Mouse (Mus musculus) limb, embryonic 14.5 days (tissue): ENCODE results near the gene Glmn. TPM values are rescaled to one million over a fixed set of nuclear protein-coding genes. Genes with fewer than 3 reads are reported as not detected.

Experiments used
- ATAC-seq: fragments of 200-750 bp; cut with Nextera tagmentation; 2 replicates; pipeline ENCODE4 v1.8.0; 2017; ENCODE audit warnings: low read depth, moderate number of reproducible peaks, moderate TSS enrichment; ENCODE audit not compliant: low FRiP score
- DNase-seq: peaks from one replicate; pipeline ENCODE4 v3.0.0-alpha.2; 2015; ENCODE audit warnings: low spot score
- H3K27ac ChIP-seq: fragments of 300-500 bp; sonication (generic); replicated peaks from 2 replicates; pipeline ENCODE4 v1.5.1; 2014; ENCODE audit warnings: low read depth, mild to moderate bottlenecking, low read length, moderate library complexity, mixed read lengths
- H3K27me3 ChIP-seq: fragments of 300-500 bp; sonication (generic); 2 replicates; pipeline ENCODE4 v1.6.1; 2014; ENCODE audit warnings: low read length, mixed read lengths; ENCODE audit not compliant: control insufficient read depth, insufficient read depth
- H3K36me3 ChIP-seq: fragments of 300-500 bp; sonication (generic); 2 replicates; pipeline ENCODE4 v1.6.1; 2014; ENCODE audit warnings: mild to moderate bottlenecking, low read length, moderate library complexity, mixed read lengths; ENCODE audit not compliant: control insufficient read depth, insufficient read depth
- H3K4me1 ChIP-seq: fragments of 300-500 bp; sonication (generic); 2 replicates; pipeline ENCODE4 v1.6.1; 2014; ENCODE audit warnings: antibody characterized with exemption, low read length, mixed read lengths; ENCODE audit not compliant: control insufficient read depth, insufficient read depth
- H3K4me2 ChIP-seq: fragments of 300-500 bp; sonication (generic); replicated peaks from 2 replicates; pipeline ENCODE4 v1.6.1; 2014; ENCODE audit warnings: low read depth, mild to moderate bottlenecking, low read length, moderate library complexity; ENCODE audit not compliant: severe bottlenecking
- H3K4me3 ChIP-seq: fragments of 300-500 bp; sonication (generic); replicated peaks from 2 replicates; pipeline ENCODE4 v1.5.1; 2014; ENCODE audit warnings: low read length
- H3K9ac ChIP-seq: fragments of 300-500 bp; sonication (generic); 2 replicates; pipeline ENCODE4 v1.6.1; 2014; ENCODE audit warnings: mild to moderate bottlenecking, low read depth, low read length, moderate library complexity; ENCODE audit not compliant: severe bottlenecking
- H3K9me3 ChIP-seq: fragments of 300-500 bp; sonication (generic); 2 replicates; pipeline ENCODE4 v1.6.1; 2016; ENCODE audit warnings: low read length; ENCODE audit not compliant: control insufficient read depth
- POLR2A ChIP-seq: fragments of 200-500 bp; IDR thresholded peaks from 2 replicates; pipeline ENCODE4 v1.8.0; 2012; ENCODE audit warnings: inconsistent platforms, mild to moderate bottlenecking, moderate library complexity, borderline replicate concordance; ENCODE audit not compliant: insufficient read depth, insufficient read length; ENCODE audit errors: extremely low read depth
- WGBS: fragments of 180-500 bp; shearing (Covaris S2); extraction: QIAGEN DNeasy Blood & Tissue Kit; methylation state at CpG from one replicate; pipeline ENCODE4 v1.1.7; 2014; 5-methylcytosine and 5-hydroxymethylcytosine counted together
- polyA plus RNA-seq, 2 experiments: library from polyadenylated mRNA; depleted of rRNA in 1 of 2; stranded (reverse) in 1 of 2; unstranded in 1 of 2; fragments of >200 nt; fragmentation: Nextera tagmentation in 1 of 2; extraction: Ambion mirVana in 1 of 2; gene quantifications; 2 replicates each; pipeline versions ENCODE4 v1.2.1 to v1.2.3; 2012 to 2014

Glmn gene
- polyA plus RNA-seq, 2 experiments, result 19.1 to 30.7 TPM

- no peak for DNase-seq
- TF ChIP-seq POLR2A, result no peak
- Histone ChIP-seq H3K4me2 (no peak overlapping the region), H3K9me3 (no peaks in the 10 kb centered on the region), H3K4me1 (no peaks in the 10 kb centered on the region), H3K27me3 (no peaks in the 10 kb centered on the region), H3K4me3 (no peak overlapping the region), H3K9ac (no peak overlapping the region), H3K27ac (no peak overlapping the region), H3K36me3 (peaks cover 51% of the 10 kb centered on the region)
- ATAC-seq, result no peak
- 95% methylated on average over 3 of the region's 3 CpGs for WGBS
Observed at GRCm38 (mm10) chr5:107621327-107621726, 23.6 kb upstream of the Glmn start.

- no peak for TF ChIP-seq POLR2A
- no peak for ATAC-seq
- DNase-seq, result no peak
- H3K9me3 ChIP-seq, result no peaks in the 10 kb centered on the region
- no peaks in the 10 kb centered on the region for H3K27me3 ChIP-seq
- H3K9ac ChIP-seq, result no peak overlapping the region
- no peak overlapping the region for H3K4me3 ChIP-seq
- H3K27ac ChIP-seq, result no peak overlapping the region
- peaks cover 52% of the 10 kb centered on the region for H3K36me3 ChIP-seq
- 89% methylated on average over 6 of the region's 6 CpGs for WGBS
- H3K4me2 ChIP-seq, result no peak overlapping the region
- H3K4me1 ChIP-seq, result no peaks in the 10 kb centered on the region
Observed at GRCm38 (mm10) chr5:107617986-107618385, 20.3 kb upstream of the Glmn start.

- TF ChIP-seq POLR2A, result no peak
- peak; percentile 75; the same call in 1 of the 2 replicates for ATAC-seq
- Histone ChIP-seq H3K9ac (no peak overlapping the region), H3K9me3 (no peaks in the 10 kb centered on the region), H3K4me3 (no peak overlapping the region), H3K4me2 (no peak overlapping the region), H3K4me1 (no peaks in the 10 kb centered on the region), H3K27ac (no peak overlapping the region), H3K36me3 (peaks cover 35% of the 10 kb centered on the region), H3K27me3 (no peaks in the 10 kb centered on the region)
- peak; percentile 80 for DNase-seq
- 5% methylated on average over 2 of the region's 2 CpGs for WGBS
Observed at GRCm38 (mm10) chr5:107611224-107611623, 13.5 kb upstream of the Glmn start.

- WGBS, result 24% methylated on average over 4 of the region's 4 CpGs
- H3K36me3 ChIP-seq, result peaks cover 17% of the 10 kb centered on the region
- no peaks in the 10 kb centered on the region for H3K9me3 ChIP-seq
- H3K27ac ChIP-seq, result no peak overlapping the region
- peak overlapping the region; percentile 70 for H3K4me3 ChIP-seq
- ATAC-seq (no peak), DNase-seq (no peak)
- H3K9ac ChIP-seq, result no peak overlapping the region
- TF ChIP-seq POLR2A, result no peak
- H3K4me1 ChIP-seq, result peaks cover 4% of the 10 kb centered on the region; the same call in 1 of the 2 replicates
- peak overlapping the region; percentile 54 for H3K4me2 ChIP-seq
- H3K27me3 ChIP-seq, result no peaks in the 10 kb centered on the region
Observed at GRCm38 (mm10) chr5:107598380-107598779, 692 bp upstream of the Glmn start.

- Histone ChIP-seq H3K4me1 (no peaks in the 10 kb centered on the region), H3K4me2 (no peak overlapping the region), H3K36me3 (peaks cover 52% of the 10 kb centered on the region), H3K9ac (no peak overlapping the region), H3K4me3 (no peak overlapping the region), H3K9me3 (no peaks in the 10 kb centered on the region), H3K27ac (no peak overlapping the region), H3K27me3 (no peaks in the 10 kb centered on the region)
- no peak for TF ChIP-seq POLR2A
- DNase-seq (no peak), ATAC-seq (no peak)
- WGBS, result 94% methylated on average over 9 of the region's 9 CpGs
Observed at GRCm38 (mm10) chr5:107569148-107569547, 28.5 kb downstream of the Glmn start.

GRCm38 (mm10) chr5:107556969-107557368, 40.7 kb downstream of the Glmn start:
- H3K4me3 ChIP-seq, result no peak overlapping the region
- H3K36me3 ChIP-seq, result peaks cover 72% of the 10 kb centered on the region
- WGBS, result 78% methylated on average over 3 of the region's 3 CpGs
- H3K9me3 ChIP-seq, result no peaks in the 10 kb centered on the region
- TF ChIP-seq POLR2A, result no peak
- ATAC-seq (no peak), DNase-seq (no peak)
- no peaks in the 10 kb centered on the region for H3K4me1 ChIP-seq
- H3K27ac ChIP-seq, result no peak overlapping the region
- no peak overlapping the region for H3K4me2 ChIP-seq
- no peak overlapping the region for H3K9ac ChIP-seq
- no peaks in the 10 kb centered on the region for H3K27me3 ChIP-seq
